Mouse (Mus musculus): Measurements from ENCODE around the gene 5330417H12Rik. TPM values are rescaled to one million over a fixed set of nuclear protein-coding genes. Genes with fewer than 3 reads are reported as not detected.
A peak's percentile ranks its signal among the peaks of the same experiment; 100 is the strongest.

The 5330417H12Rik gene
- polyA plus RNA-seq, 1 experiment: not detected

DNA sequence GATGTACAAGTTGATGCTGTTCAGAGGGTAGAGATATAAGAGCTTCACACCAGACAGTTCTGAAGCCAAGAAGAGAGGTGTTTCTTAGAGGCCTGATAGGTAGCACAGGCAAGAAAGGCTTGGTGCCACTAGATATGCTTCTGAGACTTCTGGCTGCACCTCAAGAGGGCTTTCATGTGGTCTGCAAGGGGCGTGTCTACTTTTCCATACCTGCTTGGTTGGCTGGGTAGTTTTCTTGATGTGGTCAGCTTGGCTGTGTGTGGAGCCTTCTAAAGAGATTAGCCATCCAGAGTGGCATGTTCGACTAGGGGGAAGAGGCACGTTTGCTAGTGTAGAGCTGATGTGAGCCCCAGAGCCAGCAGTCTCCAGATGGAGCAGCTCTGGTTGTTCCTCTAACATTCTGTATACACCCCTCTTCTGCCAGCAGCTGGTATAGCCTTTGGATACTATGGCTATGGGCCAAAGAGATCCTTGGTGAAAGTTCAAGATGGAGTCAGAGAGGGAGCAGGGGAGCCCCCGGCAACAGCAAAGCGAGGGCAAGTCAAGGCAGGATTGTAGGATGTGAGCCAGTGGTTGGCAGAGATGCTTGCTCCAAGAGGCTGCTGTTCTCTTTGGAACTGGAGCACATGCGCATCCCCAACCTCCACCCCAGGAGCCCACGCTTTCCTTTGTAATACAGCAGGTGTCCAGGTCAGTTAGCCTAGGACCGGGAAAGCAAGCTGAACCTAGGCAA is 34.4 kb upstream of the 5330417H12Rik start:
- Histone ChIP-seq H3K36me3 (replicated peaks; ENCODE audit: low read length) (no peaks in the 10 kb centered on the region), H3K4me1 (peaks cover 13% of the 10 kb centered on the region), H3K27me3 (replicated peaks) (peaks cover 8% of the 10 kb centered on the region), H3K9me3 (no peaks in the 10 kb centered on the region), H3K4me3 (replicated peaks) (no peak overlapping the region)
- TF ChIP-seq GATA1 (IDR thresholded peaks at IDR 0.05; ENCODE audit: borderline replicate concordance, low read length): no peak
- no peak for TF ChIP-seq FLI1 (IDR thresholded peaks at IDR 0.05; ENCODE audit: low read length)

DNA sequence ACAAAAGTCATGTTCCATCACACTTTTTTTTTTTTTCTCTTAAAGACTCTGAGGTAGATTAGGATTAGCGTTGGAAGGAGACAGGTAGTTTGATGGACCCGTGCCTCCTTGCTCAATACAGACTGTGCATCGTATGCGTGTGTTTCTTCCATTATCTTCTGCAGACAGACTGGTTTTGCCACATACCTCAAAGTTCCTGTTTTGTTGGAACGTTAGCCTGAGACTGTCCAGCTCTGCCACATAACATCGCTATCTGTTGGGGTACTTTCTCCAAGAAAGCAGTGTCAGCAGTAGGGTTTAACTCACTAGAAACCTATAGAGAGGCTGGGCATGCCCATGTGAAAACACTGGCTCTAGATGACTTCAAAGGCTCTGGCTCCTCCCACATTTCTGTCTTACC is 31.5 kb upstream of the 5330417H12Rik start:
- Histone ChIP-seq H3K4me3 (replicated peaks) (no peak overlapping the region), H3K36me3 (replicated peaks; ENCODE audit: low read length) (no peaks in the 10 kb centered on the region), H3K4me1 (peaks cover 4% of the 10 kb centered on the region; the same call in 1 of the 2 replicates), H3K9me3 (no peaks in the 10 kb centered on the region), H3K27me3 (replicated peaks) (peaks cover 8% of the 10 kb centered on the region)
- TF ChIP-seq FLI1 (IDR thresholded peaks at IDR 0.05; ENCODE audit: low read length) (no peak), GATA1 (IDR thresholded peaks at IDR 0.05; ENCODE audit: borderline replicate concordance, low read length) (no peak)

- H3K36me3 ChIP-seq (replicated peaks; ENCODE audit: low read length): no peaks in the 10 kb centered on the region
- TF ChIP-seq GATA1 (IDR thresholded peaks at IDR 0.05; ENCODE audit: borderline replicate concordance, low read length) (no peak), FLI1 (IDR thresholded peaks at IDR 0.05; ENCODE audit: low read length) (no peak)
- no peak overlapping the region for H3K4me3 ChIP-seq (replicated peaks)
- peaks cover 4% of the 10 kb centered on the region; the same call in 1 of the 2 replicates for H3K4me1 ChIP-seq
- peaks cover 7% of the 10 kb centered on the region for H3K27me3 ChIP-seq (replicated peaks)
- H3K9me3 ChIP-seq: no peaks in the 10 kb centered on the region
Measured at GRCm38 (mm10) chr7:107651821-107652220, 26.9 kb upstream of the 5330417H12Rik start.

- Histone ChIP-seq H3K36me3 (replicated peaks; ENCODE audit: low read length) (no peaks in the 10 kb centered on the region), H3K4me3 (replicated peaks) (no peak overlapping the region), H3K27me3 (replicated peaks) (peaks cover 7% of the 10 kb centered on the region), H3K9me3 (peaks cover under 1% of the 10 kb centered on the region), H3K4me1 (no peaks in the 10 kb centered on the region)
- TF ChIP-seq FLI1 (IDR thresholded peaks at IDR 0.05; ENCODE audit: low read length) (no peak), GATA1 (IDR thresholded peaks at IDR 0.05; ENCODE audit: borderline replicate concordance, low read length) (no peak)
Measured at GRCm38 (mm10) chr7:107649990-107650389, 25.0 kb upstream of the 5330417H12Rik start.

DNA sequence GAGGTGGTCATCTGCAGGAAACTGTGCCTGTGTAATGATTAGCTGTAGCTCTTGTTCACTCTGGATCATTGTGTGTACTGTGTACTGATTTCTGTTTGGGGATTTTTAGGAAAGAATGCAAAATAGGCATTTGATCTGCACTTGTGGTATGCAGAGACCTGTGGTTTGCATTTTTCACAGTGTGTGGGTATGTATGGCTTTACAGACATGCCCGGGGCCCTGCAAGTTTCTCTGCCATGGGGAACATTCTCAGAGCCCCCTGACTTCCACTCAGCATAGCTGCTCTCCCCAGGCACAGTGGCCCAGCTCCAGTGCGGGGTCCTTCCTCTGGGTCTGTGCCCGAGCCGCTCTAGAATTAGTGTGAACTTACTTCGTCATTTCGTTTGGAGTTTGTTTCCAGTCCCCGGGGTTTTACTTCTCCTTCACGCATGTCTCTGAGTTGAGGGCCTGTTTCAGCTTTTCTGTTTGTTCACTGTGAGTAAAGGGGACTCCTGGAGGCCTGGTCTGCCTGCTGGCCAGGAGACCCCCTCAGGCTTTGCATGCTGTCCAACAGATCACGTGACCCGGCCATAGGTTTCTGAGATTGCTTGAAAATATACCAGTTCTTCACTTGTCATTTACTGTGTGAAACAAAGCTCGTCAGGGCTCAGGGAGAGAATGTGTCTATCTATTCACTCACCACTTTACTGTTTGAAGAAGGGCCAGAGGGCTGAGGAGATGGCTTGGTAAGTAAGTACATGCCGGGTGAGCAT is 24.2 kb upstream of the 5330417H12Rik start:
- no peak for TF ChIP-seq FLI1 (IDR thresholded peaks at IDR 0.05; ENCODE audit: low read length)
- no peak for TF ChIP-seq GATA1 (IDR thresholded peaks at IDR 0.05; ENCODE audit: borderline replicate concordance, low read length)
- peaks cover 7% of the 10 kb centered on the region for H3K9me3 ChIP-seq
- no peaks in the 10 kb centered on the region for H3K36me3 ChIP-seq (replicated peaks; ENCODE audit: low read length)
- H3K4me1 ChIP-seq: no peaks in the 10 kb centered on the region
- peaks cover 7% of the 10 kb centered on the region for H3K27me3 ChIP-seq (replicated peaks)
- no peak overlapping the region for H3K4me3 ChIP-seq (replicated peaks)

- Histone ChIP-seq H3K36me3 (replicated peaks; ENCODE audit: low read length) (no peaks in the 10 kb centered on the region), H3K27me3 (replicated peaks) (no peaks in the 10 kb centered on the region), H3K4me1 (no peaks in the 10 kb centered on the region), H3K9me3 (peaks cover 7% of the 10 kb centered on the region), H3K4me3 (replicated peaks) (peak overlapping the region; percentile 33)
- TF ChIP-seq FLI1 (IDR thresholded peaks at IDR 0.05; ENCODE audit: low read length): no peak
- TF ChIP-seq GATA1 (IDR thresholded peaks at IDR 0.05; ENCODE audit: borderline replicate concordance, low read length): no peak
Measured at GRCm38 (mm10) chr7:107644987-107645386, 20.0 kb upstream of the 5330417H12Rik start.

- Histone ChIP-seq H3K36me3 (replicated peaks; ENCODE audit: low read length) (no peaks in the 10 kb centered on the region), H3K27me3 (replicated peaks) (no peaks in the 10 kb centered on the region), H3K4me1 (0 out of 2 replicates have a peak, but pooled peaks cover 3% of the 10 kb centered on the region), H3K4me3 (replicated peaks) (no peak overlapping the region), H3K9me3 (peaks cover 7% of the 10 kb centered on the region)
- no peak for TF ChIP-seq GATA1 (IDR thresholded peaks at IDR 0.05; ENCODE audit: borderline replicate concordance, low read length)
- no peak for TF ChIP-seq FLI1 (IDR thresholded peaks at IDR 0.05; ENCODE audit: low read length)
Measured at GRCm38 (mm10) chr7:107642586-107643275, 17.8 kb upstream of the 5330417H12Rik start.

DNA sequence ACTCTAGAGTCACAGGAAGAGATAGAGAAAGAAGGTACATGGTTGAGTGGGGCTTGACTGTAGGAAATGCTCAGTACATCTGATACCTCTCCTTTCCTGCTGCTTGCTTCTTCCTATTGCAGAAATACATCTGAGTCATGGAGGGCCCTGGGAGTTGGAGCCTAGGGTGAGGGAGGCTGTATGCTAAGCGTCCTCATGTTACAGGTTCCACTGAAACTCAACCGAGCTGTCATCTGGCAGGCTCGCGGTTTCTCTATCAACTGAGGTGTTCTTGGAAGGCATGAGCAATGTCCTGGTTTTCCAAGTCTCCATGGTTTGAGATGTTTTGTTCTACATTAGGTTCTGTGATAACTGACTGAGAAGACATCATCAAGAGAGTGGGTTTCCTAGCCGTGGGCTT is 13.1 kb upstream of the 5330417H12Rik start:
- 0 out of 2 replicates have a peak, but pooled peaks cover 4% of the 10 kb centered on the region for H3K4me1 ChIP-seq
- no peaks in the 10 kb centered on the region for H3K36me3 ChIP-seq (replicated peaks; ENCODE audit: low read length)
- H3K9me3 ChIP-seq: peaks cover 9% of the 10 kb centered on the region; the same call in 1 of the 2 replicates
- no peak overlapping the region for H3K4me3 ChIP-seq (replicated peaks)
- TF ChIP-seq FLI1 (IDR thresholded peaks at IDR 0.05; ENCODE audit: low read length) (no peak), GATA1 (IDR thresholded peaks at IDR 0.05; ENCODE audit: borderline replicate concordance, low read length) (no peak)
- H3K27me3 ChIP-seq (replicated peaks): no peaks in the 10 kb centered on the region

DNA sequence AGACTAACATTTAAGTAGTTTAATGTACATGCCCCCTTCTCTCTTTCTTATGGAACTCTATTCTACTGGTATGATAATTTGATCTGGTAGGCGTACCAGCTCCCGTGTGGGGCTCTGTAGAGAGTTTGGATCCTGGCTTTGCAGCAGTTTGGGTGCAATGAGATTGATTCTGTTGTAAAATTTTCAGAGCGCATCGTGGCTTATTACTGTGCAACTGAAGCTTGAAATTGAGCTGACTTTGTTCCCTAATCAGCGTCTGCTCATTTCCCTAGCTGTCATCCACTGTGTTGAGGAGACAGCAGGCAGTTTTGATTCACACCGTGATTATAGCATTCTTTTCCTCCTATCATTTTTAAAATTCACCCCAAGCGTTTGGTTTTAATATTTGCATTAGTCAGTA is 12.4 kb upstream of the 5330417H12Rik start:
- H3K4me1 ChIP-seq: 0 out of 2 replicates have a peak, but pooled peaks cover 4% of the 10 kb centered on the region
- TF ChIP-seq FLI1 (IDR thresholded peaks at IDR 0.05; ENCODE audit: low read length): no peak
- TF ChIP-seq GATA1 (IDR thresholded peaks at IDR 0.05; ENCODE audit: borderline replicate concordance, low read length): no peak
- H3K36me3 ChIP-seq (replicated peaks; ENCODE audit: low read length): no peaks in the 10 kb centered on the region
- H3K9me3 ChIP-seq: peaks cover 9% of the 10 kb centered on the region; the same call in 1 of the 2 replicates
- H3K4me3 ChIP-seq (replicated peaks): no peak overlapping the region
- no peaks in the 10 kb centered on the region for H3K27me3 ChIP-seq (replicated peaks)

Measured in megakaryocyte, embryonic 14.5 days (primary cell).